Mouse (Mus musculus): ENCODE results near the gene Lrrc27. TPM values are rescaled to one million over a fixed set of nuclear protein-coding genes. Genes with fewer than 3 reads are reported as not detected.

The Lrrc27 gene
- total RNA-seq, 2 experiments from 2014 or later = 1.9 to 3.0 TPM

DNA sequence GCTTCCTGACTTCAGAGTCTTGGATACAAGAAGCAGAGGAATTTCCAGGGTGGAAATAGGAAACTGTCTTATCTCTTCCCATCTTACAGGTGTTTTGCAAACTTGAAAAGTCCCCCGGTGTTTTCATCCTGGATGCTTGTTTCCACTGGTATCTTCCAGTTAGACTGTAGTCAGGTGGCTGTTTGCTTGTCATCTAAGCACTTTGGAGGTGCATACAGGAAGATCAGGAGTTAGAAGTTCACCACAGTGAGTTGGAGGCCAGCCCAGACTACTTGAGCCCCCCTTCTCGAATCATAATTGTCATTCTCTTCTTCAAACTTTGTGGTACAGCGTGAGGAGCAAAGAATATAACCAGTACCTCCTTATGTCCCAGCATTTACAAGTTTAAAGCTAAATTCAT is 1.4 kb downstream of the Lrrc27 start:
- DNase-seq (ENCODE audit: low spot score) = no peak

DNA sequence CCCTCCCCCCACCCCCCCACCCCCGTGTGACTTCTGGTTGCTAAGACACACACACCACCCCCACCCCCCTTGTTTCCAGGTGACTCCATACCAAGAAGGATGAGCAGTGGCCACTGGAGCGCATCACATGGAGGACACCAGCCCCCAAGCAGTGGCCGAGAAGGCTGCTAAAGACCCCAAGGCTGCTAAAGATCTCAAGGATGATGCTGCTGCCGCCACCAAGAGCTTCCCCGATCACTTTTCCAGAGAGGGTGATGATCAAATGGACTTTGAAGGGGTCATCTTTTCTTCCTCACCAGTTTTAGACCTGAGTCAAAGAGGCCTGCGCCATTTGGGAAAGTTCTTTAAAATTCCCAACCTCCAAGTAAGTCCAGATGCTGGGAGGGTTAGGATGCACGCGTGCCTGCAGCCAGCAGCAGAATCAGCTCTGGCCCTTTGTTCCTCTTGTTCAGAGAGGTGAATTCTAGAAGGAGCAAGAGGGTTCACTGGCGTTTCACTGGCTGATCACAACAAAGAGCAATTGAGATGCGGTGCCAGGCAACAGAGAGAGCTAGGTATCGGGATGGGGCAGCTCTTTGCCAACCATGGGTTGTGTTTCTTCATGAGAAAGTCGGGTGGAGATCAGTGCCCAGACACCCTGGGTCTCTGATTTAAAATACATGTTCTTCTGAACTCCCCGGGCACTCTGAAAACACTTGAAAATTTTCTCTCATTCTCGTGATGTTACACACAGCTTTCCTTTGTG is 2.0 kb downstream of the Lrrc27 start:
- DNase-seq (ENCODE audit: low spot score) = no peak

DNA sequence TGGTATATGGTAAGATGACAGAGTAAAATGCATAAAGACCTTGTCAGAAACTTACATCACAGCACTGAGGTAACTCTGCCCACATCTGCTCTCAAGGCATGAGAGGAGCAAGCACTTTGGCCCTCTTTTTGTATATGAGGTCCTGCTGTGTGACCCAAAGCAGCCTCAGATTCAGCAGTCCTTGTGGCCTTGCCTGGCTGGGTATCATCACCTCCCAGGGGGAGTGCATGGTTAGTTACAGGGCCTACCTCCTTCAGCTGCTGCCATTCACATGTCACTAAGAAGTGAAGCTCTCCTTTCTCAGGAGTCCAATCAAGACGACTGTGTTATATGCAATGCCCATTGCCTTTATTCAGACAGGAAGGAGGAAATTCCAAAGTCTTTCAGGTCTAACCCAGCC is 2.7 kb downstream of the Lrrc27 start:
- DNase-seq (ENCODE audit: low spot score) = no peak

DNA sequence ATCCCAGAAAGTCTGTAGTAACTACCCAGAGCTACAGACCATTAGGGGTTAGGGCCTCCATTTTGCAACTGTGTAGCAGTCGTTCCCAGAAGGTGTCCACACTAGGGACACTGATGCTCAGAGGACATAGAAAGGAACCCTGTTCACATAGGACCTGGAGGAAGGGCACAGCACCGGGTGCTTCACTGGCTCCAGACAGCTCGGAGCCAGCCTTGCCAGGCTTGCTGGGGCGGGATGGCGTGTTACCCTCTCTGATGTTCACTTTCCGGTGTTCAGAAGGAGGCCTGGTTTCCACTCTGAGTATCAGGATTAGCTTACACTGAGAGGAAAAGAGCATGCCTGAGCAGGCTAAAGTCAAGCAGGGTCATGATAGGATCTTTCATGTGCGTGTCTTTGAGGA is 3.2 kb downstream of the Lrrc27 start:
- DNase-seq (ENCODE audit: low spot score) = no peak

DNA sequence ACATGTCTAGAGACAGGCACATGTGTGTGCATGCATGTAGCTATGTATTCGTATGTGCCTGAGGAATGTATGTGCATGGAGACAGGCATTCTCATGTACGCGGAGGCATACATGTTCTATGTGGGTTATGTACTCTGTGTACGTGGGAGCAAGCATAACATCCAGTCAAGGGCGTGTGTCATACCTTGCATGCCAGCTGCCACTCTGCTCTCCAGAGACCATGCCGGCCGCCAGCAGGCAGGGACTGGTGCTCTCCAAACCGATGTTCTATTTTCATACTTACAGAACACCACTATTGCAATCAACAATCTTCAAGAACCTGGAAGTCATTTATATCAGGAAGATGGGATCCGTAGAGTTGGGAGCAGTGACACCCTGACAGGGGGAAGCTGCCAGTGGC is 3.7 kb downstream of the Lrrc27 start:
- DNase-seq (ENCODE audit: low spot score) = no peak

DNA sequence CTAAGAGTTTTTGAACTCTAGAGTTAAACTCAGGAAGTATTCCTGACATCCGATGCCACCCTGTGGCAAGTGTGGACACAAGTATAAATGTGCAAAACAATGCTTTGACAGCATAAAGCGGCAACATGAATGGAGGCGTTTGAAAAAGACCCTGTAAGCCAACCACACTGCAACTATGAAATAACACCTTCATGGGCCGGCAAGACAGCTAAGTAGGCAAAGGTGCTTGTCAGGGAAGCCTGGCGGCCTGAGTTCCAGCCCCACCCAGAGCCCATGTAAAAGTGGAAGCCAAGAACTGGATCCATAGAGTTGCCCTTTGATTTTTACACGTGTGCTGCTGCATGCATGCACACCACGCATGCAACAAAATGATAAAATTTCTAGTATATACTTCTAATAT is 4.3 kb downstream of the Lrrc27 start:
- DNase-seq (ENCODE audit: low spot score) = no peak

DNA sequence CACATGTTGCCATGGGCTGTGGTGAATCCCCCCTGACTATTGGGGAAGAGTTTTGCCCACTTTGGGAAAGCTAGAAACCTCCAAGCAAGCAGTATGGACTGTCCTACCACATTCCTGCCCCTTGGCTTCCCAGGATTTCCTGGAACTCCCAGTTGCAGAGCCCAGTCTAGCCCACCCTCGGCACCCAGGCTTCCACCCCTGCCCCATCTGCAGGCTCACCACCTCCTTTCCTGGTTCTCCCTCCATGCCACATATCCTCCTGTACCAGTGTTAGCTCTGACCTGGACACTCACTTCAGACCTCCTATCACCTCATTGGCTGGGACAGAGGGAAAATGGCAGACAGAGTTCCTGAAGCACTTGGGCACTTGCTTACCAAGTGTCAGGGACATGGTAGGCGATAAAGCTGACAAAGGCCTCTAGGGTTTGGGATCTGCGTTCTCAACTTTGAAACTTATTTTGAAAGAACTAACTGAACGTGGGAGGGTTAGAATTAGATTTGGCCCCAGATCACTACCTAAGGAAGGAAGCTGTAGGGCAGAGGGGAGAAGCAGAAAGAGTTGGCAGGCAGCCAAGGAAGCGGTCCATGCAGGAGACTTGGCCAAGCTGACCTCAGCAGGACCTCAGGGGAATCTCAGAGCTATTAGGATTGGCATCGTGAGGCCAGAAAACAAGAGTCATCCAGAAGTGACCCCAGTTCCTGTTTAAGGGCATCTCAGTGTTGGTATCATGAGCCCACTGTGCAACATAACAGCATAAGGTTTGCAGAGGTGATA is 6.0 kb downstream of the Lrrc27 start:
- peak; percentile 25 for DNase-seq (ENCODE audit: low spot score)

DNA sequence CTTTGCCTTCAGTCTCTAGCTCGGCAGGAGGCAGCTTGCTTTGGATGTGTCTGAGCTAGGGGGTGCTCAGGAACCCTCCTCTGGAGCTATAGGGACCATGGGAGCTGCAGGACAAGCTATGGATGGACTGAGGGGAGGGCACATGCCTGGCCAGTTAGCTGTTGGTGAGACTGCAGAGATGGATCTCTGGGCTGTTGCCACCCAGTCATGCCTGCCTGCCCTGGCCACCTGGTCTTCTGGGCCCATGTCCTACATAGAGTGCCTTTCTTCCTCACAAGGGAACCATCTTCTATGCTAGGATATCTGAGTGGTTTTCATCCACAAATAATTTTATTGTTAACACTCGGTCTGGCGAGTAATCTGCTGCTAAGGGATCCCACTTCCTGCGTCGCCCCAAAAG is 6.7 kb downstream of the Lrrc27 start:
- no peak for DNase-seq (ENCODE audit: low spot score)

DNA sequence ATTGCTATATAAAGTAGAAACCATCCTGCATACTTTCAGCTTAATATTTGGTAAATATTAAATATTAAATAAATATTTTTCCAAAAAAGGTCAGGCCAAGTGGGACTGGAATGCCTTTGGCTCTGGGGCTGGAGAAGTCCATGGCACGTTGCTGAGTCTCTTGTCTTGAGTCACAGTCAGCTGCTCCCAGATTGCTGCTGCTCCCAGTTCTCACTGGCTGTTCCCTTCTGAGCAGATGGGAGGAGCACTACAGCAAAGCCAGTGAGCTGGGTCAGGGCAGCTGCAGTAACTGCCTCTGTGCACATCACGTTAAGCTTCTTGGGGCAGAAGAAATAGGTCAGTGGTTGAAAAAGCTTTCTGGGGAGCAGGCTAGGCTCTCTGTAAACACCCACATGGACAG is 7.5 kb downstream of the Lrrc27 start:
- DNase-seq (ENCODE audit: low spot score) = peak; percentile 51

DNA sequence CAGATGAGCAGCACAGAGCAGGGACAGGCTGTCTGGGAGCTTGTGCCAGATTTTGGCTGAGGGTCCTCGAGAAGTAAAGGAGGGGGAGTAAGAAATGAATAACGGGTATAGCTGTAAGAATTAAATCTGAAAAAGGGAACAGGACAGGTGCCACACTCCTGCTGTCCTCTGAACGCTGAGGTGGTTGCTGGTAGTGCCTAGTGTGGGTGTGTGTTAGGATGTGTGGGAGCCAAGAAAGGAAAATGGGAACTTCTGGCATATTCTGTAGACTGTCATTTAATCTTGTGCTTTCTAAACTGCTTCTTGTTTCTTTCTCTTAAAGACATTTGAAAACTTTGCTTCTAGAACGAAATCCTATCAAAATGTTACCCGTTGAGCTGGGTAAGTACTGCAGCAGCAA is 8.3 kb downstream of the Lrrc27 start:
- DNase-seq (ENCODE audit: low spot score) = no peak

DNA sequence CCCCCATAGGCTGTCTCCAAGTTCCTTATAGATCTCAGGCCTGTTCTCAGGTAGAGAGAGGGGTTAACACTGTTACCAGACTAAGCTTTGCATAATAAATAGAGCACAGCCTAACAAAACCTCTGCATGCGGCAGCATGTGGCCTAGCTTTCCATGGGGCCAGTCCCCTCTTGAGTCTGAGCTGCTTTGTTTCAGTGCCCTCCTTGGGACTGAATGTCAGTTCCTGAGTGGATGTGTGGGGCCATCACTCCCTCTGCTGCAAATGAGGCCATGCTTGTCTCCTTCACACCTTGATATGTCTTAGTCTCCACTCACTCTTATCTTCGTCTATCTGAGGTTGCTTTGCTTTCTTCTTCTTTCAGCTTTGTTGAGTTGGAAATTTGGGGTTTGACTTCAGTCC is 9.1 kb downstream of the Lrrc27 start:
- DNase-seq (ENCODE audit: low spot score) = no peak

DNA sequence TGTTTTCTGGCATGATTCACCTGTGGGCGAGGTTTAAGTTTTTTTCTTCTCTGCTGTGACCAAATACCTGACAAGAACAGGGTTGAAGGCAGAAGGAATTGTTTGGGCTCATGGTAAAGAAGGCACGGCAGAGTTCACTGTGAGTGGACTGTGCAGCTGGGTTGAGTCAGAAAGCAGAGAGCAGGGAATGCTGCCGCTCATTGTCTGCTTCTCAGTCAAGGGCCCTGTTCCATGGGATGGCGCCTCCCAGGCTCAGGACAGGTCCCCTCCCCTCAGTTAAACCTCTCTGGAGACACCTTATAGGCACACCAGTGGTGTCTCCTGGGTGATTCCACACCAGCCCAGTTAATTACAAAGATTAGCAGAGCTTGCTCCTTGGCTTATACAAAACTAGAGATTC is 9.6 kb downstream of the Lrrc27 start:
- no peak for DNase-seq (ENCODE audit: low spot score)

DNA sequence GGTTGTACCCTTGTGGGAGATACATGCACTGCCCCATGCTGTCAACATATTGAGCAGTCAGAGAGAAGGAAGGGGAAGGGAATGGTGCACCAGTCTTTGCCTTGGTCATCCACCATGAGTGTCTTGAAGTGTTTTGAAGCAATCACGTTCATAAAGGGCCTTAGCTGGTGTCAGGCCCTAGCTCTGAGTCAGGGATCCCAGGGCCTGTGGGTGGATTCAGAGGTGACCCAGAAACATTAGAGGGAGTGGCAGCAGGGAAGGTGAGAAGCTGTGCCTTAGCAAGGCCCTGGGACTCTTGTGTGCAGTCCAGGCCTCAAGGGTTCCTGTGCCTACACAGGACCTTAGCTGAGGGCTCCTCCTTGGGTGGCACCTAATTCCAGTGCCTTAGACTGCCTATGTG is 11.3 kb downstream of the Lrrc27 start:
- DNase-seq (ENCODE audit: low spot score) = no peak

DNA sequence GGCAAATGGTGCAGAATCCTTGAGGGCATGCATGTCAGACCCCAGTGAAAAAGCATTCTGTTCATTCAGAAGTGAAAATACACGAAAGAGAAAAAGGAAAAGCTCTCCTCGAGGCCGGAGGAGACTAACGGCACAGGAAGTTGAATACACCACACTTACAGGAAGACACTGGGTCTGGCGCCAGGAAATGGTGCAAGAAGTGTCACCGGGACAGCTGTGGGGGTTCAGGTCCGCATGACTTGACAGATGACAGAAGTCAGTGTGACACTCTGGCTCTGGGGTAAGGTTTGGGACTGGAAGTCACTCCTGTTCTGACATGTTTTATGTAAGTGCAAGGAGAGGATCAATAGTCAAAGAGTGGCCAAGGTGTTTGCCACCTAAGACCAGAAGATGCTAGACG is 11.9 kb downstream of the Lrrc27 start:
- DNase-seq (ENCODE audit: low spot score) = no peak

DNA sequence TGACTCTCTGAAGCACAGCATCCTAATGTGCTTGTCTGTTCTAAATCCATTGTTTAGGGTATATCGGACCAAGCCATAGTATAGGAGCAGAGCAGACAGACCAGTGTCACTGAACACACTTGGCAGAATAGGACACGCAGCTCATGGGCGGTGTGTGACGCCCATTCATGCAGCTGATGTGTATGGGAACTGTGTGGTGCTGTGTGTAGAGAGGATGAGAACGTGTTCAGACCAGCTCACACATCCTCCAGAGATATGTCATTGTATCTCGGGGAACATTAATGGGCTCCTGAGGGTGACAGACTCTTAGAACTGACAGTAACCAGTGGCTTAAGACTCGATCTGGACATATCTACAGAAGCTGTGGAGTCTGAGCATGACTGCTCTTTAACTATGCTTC is 13.6 kb downstream of the Lrrc27 start:
- no peak for DNase-seq (ENCODE audit: low spot score)

DNA sequence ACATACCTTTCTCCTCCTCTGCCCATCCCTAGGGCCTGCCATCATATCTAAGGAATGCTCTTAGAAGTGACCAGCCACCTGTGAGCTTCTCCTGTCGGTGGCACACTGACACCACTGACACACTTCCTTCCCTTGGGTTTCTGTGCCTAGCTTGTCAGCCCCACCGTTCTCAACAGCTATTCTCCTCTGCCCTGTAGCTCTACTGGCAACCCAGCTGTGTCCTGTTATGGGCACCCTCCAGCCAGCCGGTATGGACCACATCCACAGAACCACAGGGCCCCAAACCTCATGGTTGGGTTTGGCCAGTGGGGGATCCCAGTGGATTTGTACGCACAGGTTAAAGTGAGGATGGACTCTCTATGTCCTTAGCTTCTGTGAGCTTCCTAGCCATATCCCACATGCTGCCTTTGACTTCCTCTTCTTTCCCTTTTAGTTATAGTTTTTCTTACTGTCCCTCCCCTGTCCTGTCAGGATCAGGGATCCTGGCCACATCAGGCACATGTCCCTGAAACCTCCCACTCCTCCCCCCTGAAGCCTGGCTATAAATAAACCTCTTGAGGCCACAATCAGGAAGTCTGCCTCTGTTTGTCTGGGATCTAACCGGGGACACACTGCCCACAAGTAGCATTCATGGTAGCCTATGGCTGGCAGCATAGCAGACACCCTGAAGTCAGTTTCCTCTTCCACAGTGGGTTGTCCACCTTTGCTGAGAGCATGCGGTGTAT is 15.8 kb downstream of the Lrrc27 start:
- no peak for DNase-seq (ENCODE audit: low spot score)

DNA sequence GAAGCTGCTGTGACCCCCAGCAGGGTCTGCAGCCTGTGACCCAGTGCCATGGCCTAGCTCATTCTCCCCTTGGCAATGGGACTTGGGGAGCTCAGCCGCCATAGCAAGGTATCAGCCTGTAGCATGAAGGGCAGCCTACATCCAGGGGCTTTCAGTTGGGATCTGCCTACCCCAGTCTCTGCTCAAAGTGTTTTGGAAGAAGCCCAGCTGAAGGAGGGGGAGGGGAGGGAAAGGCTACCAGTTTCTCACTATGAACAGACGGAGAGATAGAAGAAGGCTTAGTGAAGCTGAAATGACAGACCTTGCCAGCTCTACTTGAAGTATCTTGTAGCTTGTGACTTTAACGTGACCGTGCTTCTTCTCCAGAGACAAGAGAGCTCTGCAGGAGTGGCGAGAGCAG is 17.0 kb downstream of the Lrrc27 start:
- DNase-seq (ENCODE audit: low spot score) = no peak

DNA sequence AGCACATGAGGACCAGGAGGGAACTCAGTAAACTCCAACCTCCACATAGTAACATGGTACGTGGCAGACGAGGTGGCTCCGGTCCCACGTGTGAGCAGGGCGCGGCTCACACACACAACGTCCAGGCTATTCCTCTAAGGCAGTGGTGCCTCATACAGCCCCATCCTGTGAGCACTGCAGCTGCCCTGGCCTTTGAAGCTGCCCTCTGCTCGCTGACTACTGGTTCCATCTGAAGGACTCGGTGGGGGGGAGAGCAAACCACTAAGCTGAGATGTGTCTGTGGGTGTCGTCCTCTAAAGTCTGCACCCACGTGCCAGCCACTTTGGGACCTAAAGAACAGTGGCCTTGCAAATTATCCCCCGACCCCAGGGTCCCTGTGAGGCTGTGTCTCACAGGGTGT is 17.5 kb downstream of the Lrrc27 start:
- no peak for DNase-seq (ENCODE audit: low spot score)

DNA sequence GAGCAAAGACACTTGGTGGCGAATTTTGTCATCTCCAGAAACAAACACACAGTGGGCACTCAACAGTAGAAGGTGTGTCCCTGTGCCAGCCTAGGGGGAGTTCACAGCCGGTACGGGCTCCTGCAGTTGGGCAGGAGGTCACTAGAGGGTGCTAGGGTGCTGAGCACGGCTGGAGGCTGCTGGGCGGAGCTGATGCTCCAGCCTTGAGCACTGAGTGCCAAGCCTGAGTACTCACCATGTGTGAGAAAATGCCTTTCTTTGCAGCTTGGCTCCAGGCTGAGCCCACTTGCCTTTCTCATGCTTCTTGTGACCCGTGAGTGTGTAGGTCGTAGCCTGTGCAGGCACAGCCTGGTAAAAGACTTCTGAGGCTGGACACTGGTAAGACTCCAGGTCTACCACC is 20.9 kb downstream of the Lrrc27 start:
- DNase-seq (ENCODE audit: low spot score) = peak; percentile 87

DNA sequence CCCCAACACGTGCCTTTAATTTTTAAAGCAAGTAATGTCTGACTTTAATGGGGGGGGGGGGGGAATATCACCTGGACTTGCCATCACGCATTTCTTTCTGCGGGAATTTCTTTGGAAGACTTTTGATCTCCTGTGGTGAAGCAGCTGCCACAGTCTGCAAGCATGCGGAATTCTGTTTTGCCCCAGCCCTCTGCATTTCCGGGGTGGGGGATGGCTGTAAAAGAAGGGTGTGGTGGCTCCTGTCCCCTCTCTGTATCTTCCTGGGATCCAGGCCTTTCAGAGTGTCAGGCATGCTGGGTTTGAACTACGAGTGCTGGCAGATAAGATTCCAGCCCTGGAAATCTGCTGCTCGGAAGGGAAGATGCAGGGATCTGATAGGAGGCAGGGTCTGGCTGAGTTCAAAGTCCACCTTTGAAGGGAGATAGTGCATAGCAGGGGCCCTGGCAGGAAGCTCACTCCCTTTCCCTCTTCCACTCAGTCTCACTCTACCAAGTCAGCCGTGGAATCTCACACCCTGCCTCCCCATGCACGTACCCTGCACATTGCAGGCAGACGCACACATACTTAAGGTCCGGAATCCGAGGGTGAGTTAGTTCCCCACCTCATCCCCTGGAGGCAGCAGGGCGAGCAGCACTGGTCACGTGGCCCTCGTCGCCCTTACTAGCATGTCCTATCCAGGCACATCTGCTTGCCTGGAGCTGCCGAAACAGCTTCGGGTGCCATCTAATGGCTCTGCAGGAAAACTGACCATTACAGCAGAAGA is 21.8 kb downstream of the Lrrc27 start:
- DNase-seq (ENCODE audit: low spot score) = peak; percentile 45

DNA sequence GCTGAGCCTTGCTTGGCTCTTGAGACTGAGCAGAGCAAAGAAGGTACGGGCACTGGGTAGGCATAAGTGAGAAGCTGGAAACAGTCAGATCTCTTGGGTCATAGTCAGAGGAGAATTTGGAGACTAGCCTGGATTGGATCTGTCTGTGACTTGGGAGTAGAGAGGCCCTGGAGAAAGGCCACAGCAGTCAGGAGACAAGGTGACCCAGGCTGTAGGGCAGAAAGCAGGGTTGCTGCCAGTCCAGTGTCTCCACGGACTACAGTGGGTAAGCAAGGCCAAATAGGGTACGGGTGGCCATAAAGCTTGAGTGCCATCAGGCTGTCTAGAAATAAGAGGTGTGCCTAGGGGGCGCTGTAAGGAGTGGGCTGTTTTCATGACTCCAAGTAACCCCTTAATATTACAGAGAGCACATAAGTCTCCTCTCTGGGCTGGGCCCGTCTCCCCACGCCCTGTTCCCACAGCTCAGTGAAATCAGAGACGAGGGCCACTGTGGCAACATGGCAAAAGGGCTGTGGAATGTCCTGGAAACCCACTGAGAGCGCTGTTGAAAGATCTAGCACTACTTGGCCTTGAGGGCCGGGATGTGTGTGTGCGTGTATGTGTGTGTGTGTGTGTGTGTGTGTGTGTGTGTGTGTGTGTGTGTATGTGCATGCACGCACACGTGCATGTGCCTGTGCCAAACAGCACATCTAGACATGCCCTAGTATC is 23.0 kb downstream of the Lrrc27 start:
- peak; percentile 61 for DNase-seq (ENCODE audit: low spot score)

All from gastrocnemius, adult 18-20 months (tissue).